Mouse (Mus musculus) subcutaneous adipose tissue, adult 2 months (tissue): ENCODE measurements around the gene 9430007A20Rik. TPM values are rescaled to one million over a fixed set of nuclear protein-coding genes. Genes with fewer than 3 reads are reported as not detected.

ENCODE experiments used
- polyA plus RNA-seq: library from polyadenylated mRNA; depleted of rRNA; stranded (reverse); fragments of >200 nt; gene quantifications from 2 replicates; pipeline ENCODE4 v1.2.3, GENCODE M21; 2012; ENCODE audit warnings: low replicate concordance; rRNA removed

The 9430007A20Rik gene
- not detected in 2 replicates for polyA plus RNA-seq

DNA sequence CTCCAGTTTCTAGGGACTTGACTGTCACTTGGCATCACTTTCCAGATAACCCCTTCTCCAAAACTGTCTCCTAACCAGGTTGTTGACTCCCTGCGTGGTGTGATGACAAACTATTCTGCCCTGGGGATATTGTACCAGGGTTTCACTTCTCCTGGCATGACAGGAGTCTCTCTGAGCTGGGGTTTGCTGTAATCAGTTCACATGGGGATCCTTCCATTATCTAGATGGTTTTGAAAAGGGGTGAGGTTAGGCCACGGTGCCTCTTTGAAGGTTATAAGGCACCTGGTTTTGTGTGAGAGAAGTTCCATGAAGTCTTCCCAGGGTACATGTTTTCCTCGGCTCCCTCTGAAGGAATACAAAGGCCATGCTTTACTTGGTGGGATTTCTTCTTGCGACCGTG lies at the start of gene 9430007A20Rik:
TSS of gene 9430007A20Rik (plus strand) at position 301 of the 400 bp plus-strand sequence.

DNA sequence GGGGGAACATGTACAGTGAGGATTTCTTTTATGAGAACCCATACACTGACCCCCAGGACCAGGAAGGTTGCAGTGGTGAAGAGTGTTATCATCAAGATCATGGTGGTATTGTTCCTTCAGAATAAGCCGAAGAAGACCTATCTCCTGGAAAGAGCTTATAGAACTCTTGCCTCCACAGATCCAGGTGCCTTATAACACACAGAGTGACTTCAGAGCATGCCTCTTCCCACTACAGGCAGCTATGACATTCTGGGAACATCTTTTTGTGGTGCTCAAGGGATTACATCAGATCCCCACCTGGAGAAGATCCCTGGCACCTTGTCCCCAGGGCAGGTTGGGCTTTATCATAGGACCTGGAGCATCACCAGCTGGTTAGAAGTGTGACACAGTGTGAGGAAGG lies 45.4 kb downstream of the 9430007A20Rik start, which contains the start of gene Gm13124:
TSS of gene Gm13124 (minus strand) at position 101 of the 400 bp plus-strand sequence.

Other genes starting within 250 kb of the 9430007A20Rik start
- gene Pramel5, start 239.3 kb upstream of the 9430007A20Rik start, polyA plus RNA-seq, result not detected in 2 replicates
- gene Gm13128, start 189.6 kb upstream of the 9430007A20Rik start, polyA plus RNA-seq, result not detected in 2 replicates
- not detected in 2 replicates for gene Gm13119, start 161.9 kb upstream of the 9430007A20Rik start, polyA plus RNA-seq
- not detected in 2 replicates for gene Pramef20, start 141.9 kb upstream of the 9430007A20Rik start, polyA plus RNA-seq
- gene Pramef12, start 111.4 kb upstream of the 9430007A20Rik start, polyA plus RNA-seq, result 0.09 and 0.23 TPM in 2 replicates
- gene 1700012P22Rik, start 81.0 kb upstream of the 9430007A20Rik start, polyA plus RNA-seq, result not detected in 2 replicates
- not detected in 2 replicates for gene Gm9944, start 66.5 kb upstream of the 9430007A20Rik start, polyA plus RNA-seq
- not detected in 2 replicates for gene Aadacl3, start 56.1 kb upstream of the 9430007A20Rik start, polyA plus RNA-seq
- gene Gm13124, start 45.3 kb downstream of the 9430007A20Rik start, polyA plus RNA-seq, result not detected in 2 replicates
- not detected in 2 replicates for gene Aadacl4, start 93.9 kb downstream of the 9430007A20Rik start, polyA plus RNA-seq
- not detected in 2 replicates for gene Gm436, start 166.5 kb downstream of the 9430007A20Rik start, polyA plus RNA-seq
- not detected in 2 replicates for gene Gm13178, start 201.6 kb downstream of the 9430007A20Rik start, polyA plus RNA-seq